Mouse (Mus musculus) NIH3T3 (cell line): ENCODE results near the gene Cfap77.
"Not testable (repeated sequence)": the region's sequence is repeated elsewhere in the genome, so short reads cannot be mapped to it uniquely, and the experiment has no call there.

Experiments
- DNase-seq: peaks from one replicate; pipeline ENCODE4 v3.0.0-alpha.2; 2012; ENCODE audit warnings: low read depth

Gene Cfap77

GRCm38 (mm10) chr2:29054991-29055390, at the start of gene Cfap77:
Gene Cfap77 (minus strand): TSS chr2:29055066.
- DNase-seq = peak; percentile 80

- not testable (repeated sequence) for DNase-seq
Measured at GRCm38 (mm10) chr2:29102416-29103377, 47.8 kb upstream of the Cfap77 start.

GRCm38 (mm10) chr2:29100822-29101534, 46.1 kb upstream of the Cfap77 start:
- peak; percentile 71 for DNase-seq

DNA sequence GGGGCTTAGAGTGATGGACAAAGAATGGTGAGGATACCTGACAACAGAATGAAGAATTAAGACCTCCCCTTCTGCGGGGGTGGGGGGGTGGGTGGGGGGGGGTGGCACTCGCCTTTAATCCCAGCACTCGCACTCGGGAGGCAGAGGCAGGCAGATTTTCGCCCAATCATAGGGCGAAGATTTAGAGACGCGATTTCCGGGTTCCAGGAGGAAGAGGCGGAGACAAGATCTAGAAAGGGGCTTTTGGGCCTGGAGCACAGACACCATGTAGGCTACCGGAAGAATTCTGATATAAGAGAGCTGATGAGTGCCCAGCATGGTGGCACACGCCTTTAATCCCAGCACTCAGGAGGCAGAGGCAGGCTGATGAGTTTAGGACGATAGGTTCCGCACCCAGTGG, 44.8 kb upstream of the Cfap77 start:
- no peak for DNase-seq

- DNase-seq = no peak
Measured at GRCm38 (mm10) chr2:29098786-29099185, 43.9 kb upstream of the Cfap77 start.

DNA sequence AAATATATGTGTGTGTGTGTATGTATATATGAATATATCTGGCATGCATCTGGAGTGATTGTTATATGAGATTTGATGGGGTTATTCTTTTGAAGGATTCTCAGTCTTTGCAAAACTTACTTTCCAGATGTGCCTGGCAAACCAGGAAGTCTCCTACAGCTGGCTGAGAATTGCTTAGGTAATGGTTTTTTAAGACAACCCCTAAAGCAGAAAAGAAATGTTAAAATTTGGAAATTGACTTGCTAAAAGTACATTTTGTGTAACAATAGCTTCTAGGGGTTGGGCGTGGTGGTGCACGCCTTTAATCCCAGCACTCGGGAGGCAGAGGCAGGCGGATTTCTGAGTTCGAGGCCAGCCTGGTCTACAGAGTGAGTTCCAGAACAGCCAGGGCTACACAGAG, 43.1 kb upstream of the Cfap77 start:
- DNase-seq = not testable (repeated sequence)

- DNase-seq = no peak
Measured at GRCm38 (mm10) chr2:29097465-29097864, 42.6 kb upstream of the Cfap77 start.

GRCm38 (mm10) chr2:29096751-29097150, 41.9 kb upstream of the Cfap77 start:
- no peak for DNase-seq

- DNase-seq = no peak
Measured at GRCm38 (mm10) chr2:29095674-29096073, 40.8 kb upstream of the Cfap77 start.

DNA sequence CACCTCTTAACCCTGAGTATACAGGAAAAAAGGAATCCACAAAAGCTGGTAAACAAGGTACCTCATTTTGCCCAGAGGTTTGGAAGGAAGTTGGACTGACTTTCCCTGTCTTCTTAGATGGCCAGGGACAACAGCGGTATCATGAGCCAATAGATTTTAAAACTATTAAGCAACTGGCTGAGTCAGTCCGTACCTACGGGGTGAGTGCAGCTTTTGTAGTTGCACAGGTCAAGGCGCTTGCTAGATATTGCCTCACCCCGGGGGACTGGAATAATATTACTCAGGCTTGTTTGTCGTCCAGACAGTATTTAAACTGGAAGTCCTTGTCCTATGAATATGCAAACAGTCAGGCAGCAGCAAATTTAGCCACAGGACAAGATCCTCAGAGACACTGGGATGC, 34.4 kb upstream of the Cfap77 start:
- DNase-seq = not testable (repeated sequence)

DNA sequence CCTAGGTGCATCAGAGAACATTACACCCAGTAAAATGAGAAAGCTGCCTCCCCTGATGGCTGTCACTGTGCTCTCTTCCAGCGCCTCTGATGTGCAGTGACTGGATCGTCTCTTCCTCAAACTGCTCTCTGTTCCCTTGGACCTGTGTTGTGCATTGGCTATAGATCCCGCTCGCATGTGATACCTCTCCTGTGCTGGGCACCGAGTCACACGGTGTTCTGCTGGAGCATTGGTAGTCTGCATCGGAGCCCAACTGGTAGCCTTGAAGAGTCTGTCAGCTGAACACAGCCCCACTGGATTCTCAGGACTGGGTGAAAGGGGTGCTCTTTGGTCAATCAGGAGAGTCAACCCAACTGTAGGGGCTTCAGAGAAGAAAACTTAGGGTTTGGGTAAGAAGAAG, 31.2 kb upstream of the Cfap77 start:
- DNase-seq = no peak

- peak; percentile 35 for DNase-seq
Measured at GRCm38 (mm10) chr2:29081965-29082364, 27.1 kb upstream of the Cfap77 start.

DNA sequence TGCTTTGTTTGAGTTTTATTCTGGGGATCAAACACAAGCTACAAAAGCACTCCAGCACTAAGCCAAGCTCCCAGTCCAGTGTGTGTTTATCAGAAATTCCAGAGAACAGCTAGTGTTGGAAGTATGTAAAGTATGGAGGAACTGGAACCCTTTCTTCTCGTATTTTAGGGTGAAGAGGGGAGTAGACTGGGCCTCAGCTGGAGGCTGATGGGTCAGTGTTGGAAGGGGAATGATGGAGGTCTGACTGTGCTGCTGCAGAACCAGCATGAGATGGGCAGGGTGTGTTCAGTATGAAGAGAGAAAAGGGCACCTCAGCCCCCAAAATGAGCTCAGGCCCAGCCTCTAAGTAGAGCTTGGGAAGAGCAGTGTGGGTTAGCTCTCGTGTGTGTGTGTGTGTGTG, 21.4 kb upstream of the Cfap77 start:
- DNase-seq = no peak

DNA sequence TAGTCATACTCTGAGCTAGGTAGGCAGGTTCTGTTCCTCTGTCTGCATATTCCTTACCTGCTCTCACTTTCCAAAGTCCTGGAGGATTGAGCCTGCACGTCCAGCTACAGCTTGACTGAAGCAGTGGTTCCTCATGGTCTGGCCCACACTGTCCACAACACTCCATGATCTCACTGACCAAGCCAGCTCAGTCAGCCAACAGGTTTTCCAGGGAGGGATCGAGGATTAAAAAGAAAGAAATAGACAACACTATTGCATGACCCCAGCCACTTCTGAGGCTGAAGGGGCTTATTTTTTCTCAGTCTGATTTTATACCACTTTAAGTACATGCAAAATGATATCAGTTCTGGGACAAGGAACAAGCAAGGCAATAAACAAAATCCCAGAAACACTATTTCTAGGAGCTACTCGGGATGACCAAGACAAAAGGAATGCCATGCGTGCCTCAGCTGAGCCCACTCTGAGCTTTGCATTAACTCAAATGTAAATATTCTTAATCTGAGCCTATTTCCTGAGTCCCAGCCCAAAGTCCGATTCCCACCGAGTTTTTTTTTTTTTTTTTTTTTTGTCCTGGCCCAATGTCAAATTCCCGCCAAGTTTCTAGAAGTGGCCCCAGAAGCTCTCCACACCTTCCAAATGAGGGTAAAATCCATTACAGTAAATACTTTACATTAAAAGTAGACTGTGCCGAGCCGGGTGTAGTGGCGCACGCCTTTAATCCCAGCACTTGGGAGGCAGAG, 20.6 kb upstream of the Cfap77 start:
- no peak for DNase-seq

DNA sequence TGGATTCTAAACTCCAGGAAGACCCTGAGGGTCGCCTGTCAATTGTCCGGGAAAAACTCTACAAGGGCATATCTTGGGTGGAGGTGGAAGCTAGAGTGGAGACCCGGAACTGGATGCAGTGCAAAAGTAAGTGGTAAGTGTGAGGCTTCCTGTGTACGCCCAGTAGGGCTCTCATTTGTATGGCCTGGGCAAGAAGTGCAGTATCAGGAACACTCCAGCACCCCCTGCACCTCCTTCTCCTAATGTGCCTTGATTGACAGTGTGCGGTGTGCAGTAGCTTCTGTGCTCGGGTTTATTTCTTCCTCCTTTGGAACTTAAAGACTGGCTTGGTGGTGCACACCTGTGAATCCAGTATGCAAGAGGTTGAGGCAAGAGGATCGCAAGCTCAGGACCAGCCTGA, 19.8 kb upstream of the Cfap77 start:
- DNase-seq = no peak

DNA sequence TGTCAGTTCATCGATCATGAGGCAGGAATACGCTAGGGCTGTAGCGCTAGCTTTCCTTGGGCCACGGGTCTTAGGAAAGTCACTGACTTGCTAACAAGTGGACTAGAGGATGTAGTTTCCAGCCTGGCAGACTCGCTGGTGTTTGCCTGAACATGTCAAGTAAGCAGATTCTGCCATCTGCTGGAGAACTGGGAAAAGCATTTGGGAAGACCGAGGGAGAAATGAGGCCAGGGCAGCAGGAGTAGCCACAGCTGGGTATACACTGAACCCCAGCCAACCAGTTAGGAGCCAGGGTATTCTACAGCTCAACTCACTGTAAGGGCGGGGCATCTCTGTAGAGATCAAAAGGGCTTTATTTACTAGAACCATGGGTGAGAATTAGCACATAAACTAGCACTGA, 11.5 kb upstream of the Cfap77 start:
- DNase-seq = peak; percentile 78

- DNase-seq = no peak
Measured at GRCm38 (mm10) chr2:29065796-29066195, 10.9 kb upstream of the Cfap77 start.

GRCm38 (mm10) chr2:29060135-29060597, 5.3 kb upstream of the Cfap77 start, which contains the start of gene Ttf1:
Gene Ttf1 (plus strand): TSS chr2:29060262.
- peak; percentile 97 for DNase-seq

DNA sequence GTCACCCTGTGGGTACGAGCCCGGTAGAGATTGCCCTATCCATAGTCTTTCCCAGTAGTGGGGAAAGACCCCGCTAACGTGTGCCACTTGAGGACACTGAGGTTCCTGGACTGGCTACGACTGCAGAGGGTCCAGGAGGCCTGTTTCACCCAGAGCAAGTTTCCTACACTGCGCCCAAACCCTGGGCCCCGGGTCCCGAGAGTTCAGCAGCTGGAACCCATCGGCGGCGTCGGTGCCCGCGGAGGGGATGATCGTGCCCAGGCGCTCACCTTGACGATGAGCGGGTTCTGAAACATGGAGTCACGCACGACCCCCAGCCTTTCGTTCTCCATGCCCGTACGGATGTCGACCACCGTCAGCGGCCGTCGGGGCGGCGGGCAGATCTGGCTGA, 326 bp downstream of the Cfap77 start:
- DNase-seq = no peak

DNA sequence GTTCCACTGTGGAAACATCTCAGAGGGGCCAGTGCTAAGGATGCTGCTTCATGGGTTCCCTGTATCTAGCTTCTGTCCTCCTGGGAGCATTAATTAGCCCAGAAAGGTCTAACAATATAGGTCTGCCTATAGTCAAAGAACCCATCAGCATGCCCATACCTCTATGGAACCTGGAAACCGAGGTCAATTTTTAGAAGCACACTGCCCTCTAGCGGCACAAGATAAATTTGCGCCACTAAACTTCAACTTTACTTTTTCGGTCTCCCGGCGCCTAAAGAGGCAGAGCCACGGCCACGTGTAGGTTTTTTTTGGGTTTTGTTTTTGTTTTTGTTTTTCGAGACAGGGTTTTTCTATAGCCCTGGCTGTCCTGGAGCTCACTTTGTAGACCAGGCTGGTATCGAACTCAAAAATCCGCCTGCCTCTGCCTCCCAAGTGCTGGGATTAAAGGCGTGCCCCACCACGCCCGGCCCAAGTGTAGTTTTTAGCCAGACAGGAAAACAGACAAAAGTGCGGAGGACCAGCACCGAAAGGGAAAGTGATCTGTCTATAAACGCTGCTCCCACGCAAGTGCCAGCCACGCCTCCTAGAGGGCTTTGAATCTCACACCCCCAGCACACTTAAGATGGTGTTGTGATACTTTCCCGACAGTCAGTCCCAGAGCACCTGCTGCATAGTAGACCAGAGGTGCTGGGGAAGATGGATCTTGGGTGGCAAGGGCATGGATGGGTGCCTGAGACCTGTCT, 893 bp downstream of the Cfap77 start:
- peak; percentile 83 for DNase-seq

DNA sequence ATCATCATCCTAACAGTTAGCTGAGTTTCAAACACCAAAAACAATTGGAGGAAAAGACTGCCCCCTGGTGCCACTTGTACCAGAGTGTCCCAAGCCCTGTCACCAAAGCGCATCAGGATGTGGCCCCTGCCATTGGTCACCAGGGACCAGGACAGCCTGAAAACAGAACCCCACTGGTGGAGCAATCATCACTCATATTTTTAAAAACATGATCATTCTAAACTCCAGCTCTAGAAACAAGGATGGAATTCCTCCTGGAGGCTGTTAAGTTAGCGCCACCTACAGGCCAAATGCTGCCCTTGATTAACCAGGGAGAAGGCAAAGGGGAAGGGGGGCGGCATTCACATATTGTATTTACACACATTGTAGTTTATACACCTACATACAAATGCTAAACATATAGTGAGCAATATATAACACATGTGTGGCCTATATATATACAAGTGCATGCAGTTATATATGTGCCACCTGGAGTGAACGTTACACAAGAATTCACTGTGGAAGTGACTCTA, 1.9 kb downstream of the Cfap77 start:
- DNase-seq = peak; percentile 78
